Mouse (Mus musculus): ENCODE measurements around the gene Trim47.

Trim47 gene

DNA sequence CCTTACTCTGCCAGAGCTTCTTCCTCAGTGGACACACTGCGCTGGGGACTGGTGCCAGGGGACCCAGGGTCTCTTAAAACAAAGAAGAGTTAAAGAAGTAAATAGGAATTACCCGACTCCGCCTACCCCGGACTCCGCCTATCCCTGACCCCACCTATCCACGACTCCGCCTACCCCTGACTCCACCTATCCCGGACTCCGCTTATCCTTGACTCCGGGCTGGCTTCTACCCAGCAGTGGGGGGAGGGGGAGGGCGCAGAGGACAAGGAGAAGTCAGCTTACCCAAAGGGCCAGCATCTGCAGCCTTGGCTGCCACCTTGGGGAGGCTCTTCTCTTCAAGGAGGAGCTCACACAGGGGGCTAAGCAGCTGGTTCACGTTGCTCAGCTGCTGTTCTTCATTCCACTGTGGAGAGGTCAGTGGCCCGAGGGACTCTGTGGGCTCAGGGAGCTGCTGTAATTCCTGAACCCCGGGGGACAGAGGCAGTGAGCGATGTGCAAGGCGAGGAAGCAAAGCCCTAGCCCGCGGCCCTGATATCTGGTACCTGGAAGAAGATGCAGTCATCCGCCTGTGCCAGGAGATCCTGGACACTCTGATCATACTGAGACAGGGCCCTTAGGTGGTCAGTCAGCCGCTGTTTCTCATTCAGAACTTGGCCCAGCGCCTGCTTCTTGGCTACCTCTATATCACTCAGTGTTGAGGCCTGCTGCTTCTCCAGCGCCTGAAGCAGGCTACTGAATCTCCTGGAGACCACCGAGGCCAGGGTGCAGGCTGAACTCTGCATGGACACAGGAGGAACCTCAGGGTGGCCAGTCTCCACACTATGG lies at the start of gene Trim47:
Gene Trim47, minus strand, starts transcription at position 55 of the 825 bp plus-strand sequence.
- DNase-seq (ENCODE audit: low spot score in 2 of 2): no peak

DNA sequence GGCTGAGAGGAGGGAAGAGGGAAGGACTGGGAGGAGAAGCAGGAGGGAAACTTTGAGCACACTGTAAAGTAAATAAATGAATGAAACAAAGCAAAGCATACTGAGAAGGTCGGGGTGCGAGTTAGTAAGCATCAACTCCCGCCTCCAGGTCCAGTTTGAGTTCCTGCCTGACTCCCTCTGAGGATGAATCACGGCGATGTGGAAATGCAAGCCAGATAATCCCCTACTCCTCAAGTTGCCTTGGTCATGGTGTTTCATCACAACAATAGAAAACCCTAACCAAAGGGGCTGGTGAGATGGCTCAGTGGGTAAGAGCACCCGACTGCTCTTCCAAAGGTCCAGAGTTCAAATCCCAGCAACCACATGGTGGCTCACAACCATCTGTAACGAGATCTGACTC lies 49.0 kb upstream of the Trim47 start:
- DNase-seq (ENCODE audit: low spot score in 2 of 2): no peak

GRCm38 (mm10) chr11:116174775-116175448 lies 47.9 kb upstream of the Trim47 start:
- no peak for DNase-seq (ENCODE audit: low spot score in 2 of 2)

- DNase-seq (ENCODE audit: low spot score in 2 of 2): no peak
Observed at GRCm38 (mm10) chr11:116171959-116172358, 44.9 kb upstream of the Trim47 start.

DNA sequence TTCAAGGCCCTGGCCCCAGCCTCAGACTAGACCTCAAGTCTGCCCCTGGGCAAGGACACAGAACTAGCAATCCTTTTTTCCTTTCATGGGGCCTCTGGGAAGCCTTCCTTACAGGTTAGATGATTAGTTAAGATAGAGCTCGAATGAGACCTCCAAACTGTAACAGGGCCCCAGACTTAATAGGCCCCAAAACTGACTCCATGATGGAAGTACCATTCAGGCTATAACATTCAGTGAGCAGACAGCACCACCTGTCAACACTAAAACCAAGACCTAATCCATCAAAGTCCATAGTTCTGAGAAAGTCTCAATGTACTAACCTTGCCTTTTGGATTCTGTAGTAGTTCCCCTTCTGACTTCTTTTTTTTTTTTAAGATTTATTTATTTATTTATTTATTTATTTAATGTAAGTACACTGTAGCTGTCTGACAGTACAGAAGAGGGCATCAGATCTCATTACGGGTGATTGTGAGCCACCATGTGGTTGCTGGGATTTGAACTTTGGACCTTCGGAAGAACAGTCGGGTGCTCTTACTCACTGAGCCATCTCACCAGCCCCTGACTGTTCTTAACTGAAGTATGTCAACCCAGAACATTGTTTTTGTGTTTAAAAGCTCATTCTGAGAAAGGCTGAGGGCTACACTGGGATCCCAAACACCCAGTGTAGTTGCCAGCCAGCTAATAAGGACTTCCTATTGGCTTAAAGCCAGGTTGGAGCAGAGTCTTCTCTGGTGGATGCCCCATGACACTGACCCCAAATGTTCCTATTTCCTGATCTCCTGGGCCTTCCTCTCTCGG lies 43.2 kb upstream of the Trim47 start:
- no peak for DNase-seq (ENCODE audit: low spot score in 2 of 2)

DNA sequence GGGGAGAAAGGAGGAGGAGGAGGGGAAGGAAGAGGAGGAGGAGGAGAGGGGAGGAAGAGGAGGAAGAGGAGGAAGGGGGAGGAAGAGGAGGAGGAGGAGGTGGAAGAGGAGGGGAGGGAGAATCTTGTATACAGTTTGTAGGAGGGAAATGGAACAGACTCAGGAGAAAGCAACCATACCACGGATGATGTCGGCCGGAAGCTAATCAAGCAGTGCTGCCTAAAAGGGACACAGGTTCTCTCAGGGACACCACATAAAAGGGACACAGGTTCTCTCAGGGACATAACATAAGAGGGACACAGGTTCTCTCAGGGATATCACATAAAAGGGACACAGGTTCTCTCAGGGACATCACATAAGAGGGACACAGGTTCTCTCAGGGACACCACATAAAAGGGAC lies 42.2 kb upstream of the Trim47 start:
- no peak for DNase-seq (ENCODE audit: low spot score in 2 of 2)

DNA sequence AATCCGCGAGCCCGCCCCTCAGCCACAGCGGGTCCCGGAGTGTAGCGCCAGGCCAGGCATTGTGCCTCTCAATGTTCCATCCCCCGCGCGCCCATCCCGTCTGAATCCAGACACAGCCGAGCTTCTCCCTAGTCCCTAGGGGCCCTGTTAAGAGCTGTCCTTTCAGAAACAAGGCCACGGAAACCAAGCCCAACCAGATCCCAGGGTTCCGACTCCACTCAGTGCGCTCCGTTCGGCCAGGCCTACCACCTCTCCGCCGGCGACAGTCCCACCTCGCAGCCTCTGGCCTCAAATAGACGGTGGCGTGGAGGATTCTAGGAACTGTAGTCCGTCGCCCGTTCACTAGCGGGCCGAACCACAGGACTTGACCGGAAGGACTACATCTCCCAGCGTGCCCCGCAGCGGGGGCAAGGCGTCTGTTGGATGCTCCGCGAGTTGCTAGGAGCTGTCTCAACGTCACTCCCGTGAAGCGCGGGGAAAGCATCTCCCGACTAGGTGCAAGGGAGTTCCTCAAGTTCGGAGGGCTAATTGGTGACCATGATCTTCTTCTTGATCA lies 41.0 kb upstream of the Trim47 start, which contains the start of gene Fbf1:
Gene Fbf1, minus strand, starts transcription at position 283 of the 556 bp plus-strand sequence.
- peak; percentile 92 to 94 for DNase-seq (ENCODE audit: low spot score in 2 of 2)

- no peak for DNase-seq (ENCODE audit: low spot score in 2 of 2)
Observed at GRCm38 (mm10) chr11:116167232-116167631, 40.2 kb upstream of the Trim47 start.

DNA sequence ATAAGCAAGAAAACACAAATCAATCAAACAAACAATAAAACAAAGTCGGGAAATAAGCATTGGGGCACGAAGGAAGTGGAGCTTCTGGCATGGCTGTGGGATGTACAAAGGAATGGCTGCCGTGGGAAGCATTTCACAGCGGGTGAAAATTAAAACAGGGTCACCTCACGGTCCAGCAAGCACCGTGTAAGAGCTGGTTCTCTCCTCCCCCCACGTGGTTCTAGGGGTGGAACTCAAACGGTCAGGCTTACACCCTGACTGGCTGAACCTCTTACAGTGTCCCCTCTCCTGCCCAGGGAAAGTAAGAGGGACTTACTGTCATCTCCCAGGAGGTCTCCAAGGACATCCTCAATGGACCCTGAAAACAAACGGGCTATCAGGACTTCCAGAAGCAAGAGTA lies 36.0 kb upstream of the Trim47 start:
- no peak for DNase-seq (ENCODE audit: low spot score in 2 of 2)

GRCm38 (mm10) chr11:116162146-116162545 lies 35.1 kb upstream of the Trim47 start:
- peak in 1 of 2 experiments; percentile 66 for DNase-seq (ENCODE audit: low spot score in 2 of 2)

GRCm38 (mm10) chr11:116161312-116161711 lies 34.3 kb upstream of the Trim47 start:
- no peak for DNase-seq (ENCODE audit: low spot score in 2 of 2)

GRCm38 (mm10) chr11:116150960-116151359 lies 23.9 kb upstream of the Trim47 start:
- no peak for DNase-seq (ENCODE audit: low spot score in 2 of 2)

GRCm38 (mm10) chr11:116149341-116149740 lies 22.3 kb upstream of the Trim47 start:
- DNase-seq (ENCODE audit: low spot score in 2 of 2): no peak

GRCm38 (mm10) chr11:116148761-116149221 lies 21.8 kb upstream of the Trim47 start:
- DNase-seq (ENCODE audit: low spot score in 2 of 2): no peak

DNA sequence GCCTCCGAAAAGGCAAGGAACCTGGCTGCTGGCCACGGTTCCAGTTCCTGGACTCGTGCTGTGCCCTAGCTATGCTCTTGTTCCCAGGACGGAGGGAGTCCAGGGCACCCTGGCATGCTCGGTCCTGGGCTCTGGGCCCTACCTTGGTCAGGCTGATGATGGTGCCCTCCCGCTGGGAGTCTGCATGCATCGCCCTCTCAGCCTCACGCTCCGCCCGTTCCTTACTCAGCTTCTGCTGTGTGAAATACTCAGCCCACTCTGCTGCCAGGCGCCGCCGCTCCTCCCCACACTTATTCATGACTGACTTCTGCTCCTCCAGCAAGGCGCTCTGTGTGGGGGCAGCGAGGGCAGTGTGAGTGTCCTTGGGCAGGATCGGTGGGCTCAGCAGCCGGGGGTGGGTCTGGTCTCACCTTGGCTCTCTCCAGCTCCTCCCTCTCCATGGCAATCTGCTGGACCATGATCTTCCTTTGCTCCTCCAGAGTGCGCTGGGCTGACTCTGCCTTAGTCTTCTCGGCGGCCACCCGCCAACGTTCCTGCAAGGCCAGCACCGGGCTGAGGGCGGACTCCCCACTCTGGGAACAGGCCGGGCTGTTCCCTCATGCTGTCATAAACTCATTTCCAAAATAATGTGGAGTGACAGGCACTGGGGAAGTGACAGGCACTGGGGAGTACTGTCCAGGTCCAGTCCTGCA lies 19.4 kb upstream of the Trim47 start:
- peak in 1 of 2 experiments; percentile 65 for DNase-seq (ENCODE audit: low spot score in 2 of 2)

- DNase-seq (ENCODE audit: low spot score in 2 of 2): no peak
Observed at GRCm38 (mm10) chr11:116145481-116146293, 18.7 kb upstream of the Trim47 start.

GRCm38 (mm10) chr11:116143468-116143867 lies 16.5 kb upstream of the Trim47 start:
- no peak for DNase-seq (ENCODE audit: low spot score in 2 of 2)

GRCm38 (mm10) chr11:116142211-116142991 lies 15.4 kb upstream of the Trim47 start:
- no peak for DNase-seq (ENCODE audit: low spot score in 2 of 2)

- peak; percentile 68 to 76 for DNase-seq (ENCODE audit: low spot score in 2 of 2)
Observed at GRCm38 (mm10) chr11:116138468-116139138, 11.6 kb upstream of the Trim47 start, which contains the start of gene Mrpl38. Mrpl38 (minus strand) TSS chr11:116138868.

All from frontal cortex, postnatal 14 days (tissue).